Mouse (Mus musculus): ENCODE results near the gene Tubb2b. TPM values are rescaled to one million over a fixed set of nuclear protein-coding genes. Genes with fewer than 3 reads are reported as not detected.
A peak's percentile ranks its signal among the peaks of the same experiment; 100 is the strongest.

The Tubb2b gene
- polyA plus RNA-seq, 1 experiment from 2014 or later, result 56.8 TPM

DNA sequence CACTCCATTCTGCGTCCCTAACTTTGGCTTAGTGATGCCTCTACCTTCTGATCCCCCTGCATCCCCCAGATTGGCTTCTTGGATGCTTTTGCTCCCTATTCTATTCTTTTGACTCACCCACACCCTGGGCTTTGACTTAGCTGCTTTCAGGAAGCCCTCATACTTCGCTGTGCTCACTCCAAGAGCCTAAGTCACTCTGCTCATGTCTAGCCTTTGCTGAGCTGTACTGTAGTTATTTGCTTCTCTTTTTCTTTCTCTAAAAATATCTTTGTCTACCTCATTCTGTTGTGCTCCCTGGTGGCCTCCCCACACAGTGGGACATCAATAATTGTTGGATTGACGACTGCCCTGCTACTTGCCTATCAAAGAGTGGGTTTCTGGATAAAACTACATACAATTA, 17.9 kb upstream of the Tubb2b start:
- H3K4me2 ChIP-seq (ENCODE audit: low read depth, low read length), result peak overlapping the region; percentile 80
- H3K9ac ChIP-seq (ENCODE audit: low read length), result no peak overlapping the region
- H3K27me3 ChIP-seq (ENCODE audit: control insufficient read depth, insufficient read depth, low read length), result no peaks in the 10 kb centered on the region
- H3K4me1 ChIP-seq (ENCODE audit: control insufficient read depth, insufficient read depth, low read length), result peaks cover 26% of the 10 kb centered on the region
- peak overlapping the region; percentile 87 for H3K27ac ChIP-seq (ENCODE audit: low read length)
- WGBS, result 75% methylated on average over 3 of the region's 3 CpGs
- no peak for ATAC-seq (replicated peaks; ENCODE audit: extremely low read depth, insufficient read depth, low FRiP score)
- H3K4me3 ChIP-seq (ENCODE audit: low read length), result peak overlapping the region; percentile 55; the same call in 1 of the 2 replicates
- H3K9me3 ChIP-seq (replicated peaks; ENCODE audit: control insufficient read depth, low read length), result no peaks in the 10 kb centered on the region
- H3K36me3 ChIP-seq (ENCODE audit: control insufficient read depth, insufficient read depth), result no peaks in the 10 kb centered on the region

GRCm38 (mm10) chr13:34146916-34147315, 16.6 kb upstream of the Tubb2b start:
- Histone ChIP-seq H3K27me3 (ENCODE audit: control insufficient read depth, insufficient read depth, low read length) (no peaks in the 10 kb centered on the region), H3K36me3 (ENCODE audit: control insufficient read depth, insufficient read depth) (no peaks in the 10 kb centered on the region), H3K4me1 (ENCODE audit: control insufficient read depth, insufficient read depth, low read length) (peaks cover 24% of the 10 kb centered on the region), H3K9me3 (replicated peaks; ENCODE audit: control insufficient read depth, low read length) (no peaks in the 10 kb centered on the region), H3K27ac (ENCODE audit: low read length) (no peak overlapping the region), H3K4me2 (ENCODE audit: low read depth, low read length) (no peak overlapping the region), H3K9ac (ENCODE audit: low read length) (no peak overlapping the region), H3K4me3 (ENCODE audit: low read length) (no peak overlapping the region)
- ATAC-seq (replicated peaks; ENCODE audit: extremely low read depth, insufficient read depth, low FRiP score), result no peak
- 67% methylated on average over 3 of the region's 3 CpGs for WGBS

DNA sequence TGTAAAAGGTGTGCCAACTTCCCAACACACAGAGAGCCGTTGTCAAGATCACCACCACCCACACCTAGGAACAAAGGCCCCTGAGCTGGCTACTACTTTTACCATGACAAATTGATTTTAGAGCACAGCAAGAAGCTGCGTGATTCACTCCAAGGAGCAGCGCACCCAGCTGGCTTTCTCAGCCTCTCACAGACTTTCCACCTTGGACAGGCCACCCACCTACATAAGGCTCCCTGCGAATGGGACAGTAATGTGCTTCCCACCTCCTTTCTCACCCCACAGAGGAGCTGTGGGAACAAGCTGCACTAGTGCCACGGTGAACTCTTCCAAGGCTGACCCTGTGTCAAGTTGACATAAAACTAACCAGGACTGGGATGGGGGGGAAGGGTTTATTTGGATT, 13.1 kb upstream of the Tubb2b start:
- no peak overlapping the region for H3K4me3 ChIP-seq (ENCODE audit: low read length)
- H3K4me2 ChIP-seq (ENCODE audit: low read depth, low read length), result no peak overlapping the region
- H3K9me3 ChIP-seq (replicated peaks; ENCODE audit: control insufficient read depth, low read length), result no peaks in the 10 kb centered on the region
- no peak overlapping the region for H3K27ac ChIP-seq (ENCODE audit: low read length)
- no peaks in the 10 kb centered on the region for H3K36me3 ChIP-seq (ENCODE audit: control insufficient read depth, insufficient read depth)
- H3K4me1 ChIP-seq (ENCODE audit: control insufficient read depth, insufficient read depth, low read length), result peaks cover 4% of the 10 kb centered on the region
- H3K9ac ChIP-seq (ENCODE audit: low read length), result no peak overlapping the region
- no peak for ATAC-seq (replicated peaks; ENCODE audit: extremely low read depth, insufficient read depth, low FRiP score)
- 76% methylated on average over 5 of the region's 5 CpGs for WGBS
- no peaks in the 10 kb centered on the region for H3K27me3 ChIP-seq (ENCODE audit: control insufficient read depth, insufficient read depth, low read length)

DNA sequence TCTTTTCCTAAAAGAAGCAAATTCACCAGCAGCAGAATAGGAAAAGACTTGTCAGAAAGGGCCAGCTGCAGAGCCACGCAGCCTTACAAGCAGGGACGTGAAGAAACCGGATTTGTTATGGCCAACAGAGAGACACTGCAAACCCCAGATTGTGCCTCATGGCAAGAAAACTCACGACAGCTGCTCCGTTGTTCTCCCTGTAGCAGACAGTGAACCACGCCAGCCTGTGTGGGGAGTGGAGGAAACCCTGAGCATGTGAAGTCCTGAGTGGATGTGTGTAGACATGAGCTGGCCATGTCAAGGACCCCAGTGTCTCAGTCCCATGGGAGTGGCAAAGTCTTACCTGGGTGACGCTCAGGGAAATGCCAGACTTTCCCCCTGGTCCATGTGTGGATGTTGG, 6.3 kb upstream of the Tubb2b start:
- no peak overlapping the region for H3K9ac ChIP-seq (ENCODE audit: low read length)
- no peak overlapping the region for H3K27ac ChIP-seq (ENCODE audit: low read length)
- 67% methylated on average over 7 of the region's 7 CpGs for WGBS
- ATAC-seq (replicated peaks; ENCODE audit: extremely low read depth, insufficient read depth, low FRiP score), result no peak
- H3K9me3 ChIP-seq (replicated peaks; ENCODE audit: control insufficient read depth, low read length), result no peaks in the 10 kb centered on the region
- H3K4me1 ChIP-seq (ENCODE audit: control insufficient read depth, insufficient read depth, low read length), result peaks cover 9% of the 10 kb centered on the region
- H3K4me3 ChIP-seq (ENCODE audit: low read length), result no peak overlapping the region
- peaks cover 3% of the 10 kb centered on the region for H3K27me3 ChIP-seq (ENCODE audit: control insufficient read depth, insufficient read depth, low read length)
- H3K4me2 ChIP-seq (ENCODE audit: low read depth, low read length), result no peak overlapping the region
- H3K36me3 ChIP-seq (ENCODE audit: control insufficient read depth, insufficient read depth), result no peaks in the 10 kb centered on the region

- ATAC-seq (replicated peaks; ENCODE audit: extremely low read depth, insufficient read depth, low FRiP score), result no peak
- Histone ChIP-seq H3K4me1 (ENCODE audit: control insufficient read depth, insufficient read depth, low read length) (peaks cover 14% of the 10 kb centered on the region), H3K27ac (ENCODE audit: low read length) (no peak overlapping the region), H3K36me3 (ENCODE audit: control insufficient read depth, insufficient read depth) (no peaks in the 10 kb centered on the region), H3K27me3 (ENCODE audit: control insufficient read depth, insufficient read depth, low read length) (peaks cover 3% of the 10 kb centered on the region), H3K9me3 (replicated peaks; ENCODE audit: control insufficient read depth, low read length) (no peaks in the 10 kb centered on the region), H3K4me3 (ENCODE audit: low read length) (no peak overlapping the region), H3K9ac (ENCODE audit: low read length) (no peak overlapping the region), H3K4me2 (ENCODE audit: low read depth, low read length) (no peak overlapping the region)
- WGBS, result 76% methylated on average over 7 of the region's 7 CpGs
Measured at GRCm38 (mm10) chr13:34134276-34134675, 4.0 kb upstream of the Tubb2b start.

DNA sequence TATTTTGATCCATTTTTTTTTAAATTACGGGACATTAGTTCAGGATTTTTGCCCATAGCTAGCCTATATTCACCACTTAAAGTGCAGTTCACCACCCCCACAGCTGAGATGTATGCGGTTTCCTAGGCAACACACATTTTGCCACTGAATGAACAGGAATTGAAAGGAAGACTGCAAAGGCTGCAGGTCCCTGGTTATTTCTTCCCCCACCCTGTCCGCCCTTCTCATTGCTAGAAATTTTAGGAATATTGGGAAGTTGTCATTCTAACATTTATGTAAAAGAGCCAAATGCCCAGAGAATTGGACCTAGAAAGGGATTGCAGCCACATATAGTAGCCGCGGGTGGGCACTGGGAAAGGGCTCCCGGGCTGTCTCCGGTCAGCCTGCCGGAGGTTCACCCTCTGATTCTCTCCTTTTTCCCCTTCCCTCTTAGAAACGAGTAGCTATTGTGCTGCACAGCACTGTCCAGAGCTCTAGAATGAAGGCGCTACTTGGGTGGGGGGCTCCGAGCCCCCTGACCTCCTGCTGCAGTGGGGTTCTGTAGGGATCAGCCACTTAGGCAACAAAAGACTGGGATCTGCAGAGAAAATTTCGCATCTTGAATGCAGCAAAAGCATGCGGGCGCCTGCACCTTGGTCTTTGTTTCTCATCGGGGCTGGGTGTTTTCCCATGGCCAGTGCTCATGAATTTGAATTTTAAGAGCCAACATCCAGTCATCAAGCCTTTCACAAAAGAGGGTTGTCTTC, 3.2 kb upstream of the Tubb2b start:
- Histone ChIP-seq H3K9me3 (replicated peaks; ENCODE audit: control insufficient read depth, low read length) (no peaks in the 10 kb centered on the region), H3K9ac (ENCODE audit: low read length) (peak overlapping the region; percentile 3), H3K36me3 (ENCODE audit: control insufficient read depth, insufficient read depth) (no peaks in the 10 kb centered on the region), H3K4me2 (ENCODE audit: low read depth, low read length) (peak overlapping the region; percentile 55), H3K4me1 (ENCODE audit: control insufficient read depth, insufficient read depth, low read length) (peaks cover 18% of the 10 kb centered on the region), H3K27ac (ENCODE audit: low read length) (no peak overlapping the region), H3K4me3 (ENCODE audit: low read length) (peak overlapping the region; percentile 19; the same call in 1 of the 2 replicates), H3K27me3 (ENCODE audit: control insufficient read depth, insufficient read depth, low read length) (peaks cover 3% of the 10 kb centered on the region)
- ATAC-seq (replicated peaks; ENCODE audit: extremely low read depth, insufficient read depth, low FRiP score), result no peak
- WGBS, result 26% methylated on average over 15 of the region's 15 CpGs

DNA sequence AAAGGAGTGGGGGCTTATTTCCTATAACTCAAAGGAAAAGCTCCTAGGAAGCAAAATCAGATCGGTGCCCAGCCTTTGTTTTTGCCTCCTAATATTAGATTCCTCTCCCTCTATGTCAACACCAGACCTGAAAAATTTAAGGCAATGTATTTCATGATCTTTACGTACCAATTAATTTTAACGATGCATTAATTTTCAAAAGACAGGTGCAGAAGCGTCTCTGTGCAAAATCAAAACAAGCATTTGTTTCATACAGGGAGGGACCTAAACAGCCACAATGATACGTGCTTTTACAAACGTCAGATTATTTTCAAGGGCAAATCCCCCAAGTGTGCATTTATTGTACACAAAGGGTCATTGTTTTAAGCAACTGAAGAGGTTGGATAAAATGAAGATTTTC, 2.6 kb upstream of the Tubb2b start:
- peak overlapping the region; percentile 80 for H3K4me2 ChIP-seq (ENCODE audit: low read depth, low read length)
- H3K4me3 ChIP-seq (ENCODE audit: low read length), result peak overlapping the region; percentile 13; the same call in 1 of the 2 replicates
- ATAC-seq (replicated peaks; ENCODE audit: extremely low read depth, insufficient read depth, low FRiP score), result no peak
- 0 out of 2 replicates have a peak overlapping the region, but pooled peaks have one; percentile 87 for H3K9ac ChIP-seq (ENCODE audit: low read length)
- no peaks in the 10 kb centered on the region for H3K36me3 ChIP-seq (ENCODE audit: control insufficient read depth, insufficient read depth)
- H3K9me3 ChIP-seq (replicated peaks; ENCODE audit: control insufficient read depth, low read length), result no peaks in the 10 kb centered on the region
- H3K4me1 ChIP-seq (ENCODE audit: control insufficient read depth, insufficient read depth, low read length), result peaks cover 18% of the 10 kb centered on the region
- peaks cover 3% of the 10 kb centered on the region for H3K27me3 ChIP-seq (ENCODE audit: control insufficient read depth, insufficient read depth, low read length)
- peak overlapping the region; percentile 15; the same call in 1 of the 2 replicates for H3K27ac ChIP-seq (ENCODE audit: low read length)
- 39% methylated on average over 6 of the region's 6 CpGs for WGBS

DNA sequence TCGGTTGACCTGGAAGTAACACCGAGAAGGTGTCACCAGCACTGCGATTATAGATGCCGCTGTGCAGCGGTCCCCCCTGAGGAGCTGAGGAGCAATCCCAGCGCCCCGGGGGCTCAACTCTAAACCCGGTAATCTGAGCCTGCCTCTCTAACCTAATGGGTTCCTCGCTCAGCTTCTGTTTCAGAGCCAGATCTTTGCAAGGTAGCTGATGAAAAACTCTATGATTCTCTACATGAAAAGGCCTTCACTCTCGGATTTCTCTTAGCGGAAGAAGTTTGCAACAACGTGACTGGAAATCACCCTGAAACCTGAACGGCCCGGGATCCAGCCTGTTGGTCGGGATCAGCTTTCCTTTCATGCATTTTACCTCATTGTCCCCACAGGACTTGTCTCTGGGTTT, 2.0 kb upstream of the Tubb2b start:
- Histone ChIP-seq H3K4me3 (ENCODE audit: low read length) (peak overlapping the region; percentile 83), H3K9ac (ENCODE audit: low read length) (peak overlapping the region; percentile 87), H3K4me1 (ENCODE audit: control insufficient read depth, insufficient read depth, low read length) (peaks cover 18% of the 10 kb centered on the region), H3K9me3 (replicated peaks; ENCODE audit: control insufficient read depth, low read length) (no peaks in the 10 kb centered on the region), H3K27ac (ENCODE audit: low read length) (peak overlapping the region; percentile 92), H3K27me3 (ENCODE audit: control insufficient read depth, insufficient read depth, low read length) (peaks cover 3% of the 10 kb centered on the region), H3K4me2 (ENCODE audit: low read depth, low read length) (peak overlapping the region; percentile 80), H3K36me3 (ENCODE audit: control insufficient read depth, insufficient read depth) (no peaks in the 10 kb centered on the region)
- ATAC-seq (replicated peaks; ENCODE audit: extremely low read depth, insufficient read depth, low FRiP score), result no peak
- 7% methylated on average over 15 of the region's 15 CpGs for WGBS

DNA sequence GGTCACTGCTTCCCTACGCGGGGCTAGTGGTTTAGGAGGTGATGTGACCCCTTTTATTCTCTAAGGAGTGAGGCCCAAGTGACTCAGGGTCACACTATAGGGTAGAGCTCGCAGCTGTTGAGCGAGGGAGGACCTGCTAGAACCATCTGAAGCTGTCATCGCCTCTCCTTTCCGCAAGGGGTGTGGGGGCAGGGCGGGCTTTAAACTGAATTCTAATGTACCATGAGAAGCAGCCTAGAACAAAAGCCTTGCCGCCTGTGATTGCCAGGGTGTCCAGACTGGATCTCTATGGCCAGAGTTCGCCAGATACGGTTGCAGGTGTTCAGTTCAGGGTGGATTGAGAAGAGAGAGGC, 1.4 kb upstream of the Tubb2b start:
- peaks cover 18% of the 10 kb centered on the region for H3K4me1 ChIP-seq (ENCODE audit: control insufficient read depth, insufficient read depth, low read length)
- peak overlapping the region; percentile 80 for H3K4me2 ChIP-seq (ENCODE audit: low read depth, low read length)
- H3K9ac ChIP-seq (ENCODE audit: low read length), result peak overlapping the region; percentile 87
- no peaks in the 10 kb centered on the region for H3K36me3 ChIP-seq (ENCODE audit: control insufficient read depth, insufficient read depth)
- peak overlapping the region; percentile 92 for H3K27ac ChIP-seq (ENCODE audit: low read length)
- 4% methylated on average over 10 of the region's 10 CpGs for WGBS
- peaks cover 3% of the 10 kb centered on the region for H3K27me3 ChIP-seq (ENCODE audit: control insufficient read depth, insufficient read depth, low read length)
- peak; percentile 26; the same call in 1 of the 2 replicates for ATAC-seq (replicated peaks; ENCODE audit: extremely low read depth, insufficient read depth, low FRiP score)
- no peaks in the 10 kb centered on the region for H3K9me3 ChIP-seq (replicated peaks; ENCODE audit: control insufficient read depth, low read length)
- peak overlapping the region; percentile 83 for H3K4me3 ChIP-seq (ENCODE audit: low read length)
